Mouse (Mus musculus): ENCODE measurements around the gene Plekhs1. TPM values are rescaled to one million over a fixed set of nuclear protein-coding genes. Genes with fewer than 3 reads are reported as not detected.
A peak's percentile ranks its signal among the peaks of the same experiment; 100 is the strongest.

The Plekhs1 gene
- total and polyA plus RNA-seq, 3 experiments, result not detected

GRCm38 (mm10) chr19:56438357-56439071 lies 22.9 kb upstream of the Plekhs1 start:
- Histone ChIP-seq H3K36me3 (replicated peaks) (peaks cover 89% of the 10 kb centered on the region), H3K4me1 (ENCODE audit: insufficient read depth, low read depth, low read length) (peaks cover 36% of the 10 kb centered on the region), H3K4me3 (ENCODE audit: low read depth, low read length) (no peak overlapping the region; the same call in 1 of the 2 replicates), H3K27me3 (ENCODE audit: insufficient read depth, low read length) (no peaks in the 10 kb centered on the region), H3K9me3 (replicated peaks) (peaks cover 7% of the 10 kb centered on the region)
- no peak for DNase-seq (ENCODE audit: low spot score)
- ATAC-seq (ENCODE audit: extremely low read depth, insufficient number of reproducible peaks, low FRiP score, poor library complexity, severe bottlenecking), result no peak
- TF ChIP-seq GATA1 (IDR thresholded peaks at IDR 0.05; ENCODE audit: borderline replicate concordance, low read length), result no peak
- TF ChIP-seq POLR2AphosphoS5 (IDR thresholded peaks at IDR 0.05; ENCODE audit: insufficient replicate concordance, low read depth, low read length), result no peak
- TF ChIP-seq TAL1 (conservative IDR thresholded peaks at IDR 0.05; ENCODE audit: low read depth, low read length), result no peak
- no peak for TF ChIP-seq GATA2 (IDR thresholded peaks at IDR 0.05; ENCODE audit: borderline replicate concordance, low read depth, low read length)
- no peak for TF ChIP-seq CTCF (IDR thresholded peaks at IDR 0.05; ENCODE audit: low read depth, low read length)

- Histone ChIP-seq H3K4me1 (ENCODE audit: insufficient read depth, low read depth, low read length) (peaks cover 36% of the 10 kb centered on the region), H3K4me3 (ENCODE audit: low read depth, low read length) (peak overlapping the region; percentile 22; the same call in 1 of the 2 replicates), H3K27me3 (ENCODE audit: insufficient read depth, low read length) (no peaks in the 10 kb centered on the region), H3K9me3 (replicated peaks) (peaks cover 7% of the 10 kb centered on the region), H3K36me3 (replicated peaks) (peaks cover 83% of the 10 kb centered on the region)
- ATAC-seq (ENCODE audit: extremely low read depth, insufficient number of reproducible peaks, low FRiP score, poor library complexity, severe bottlenecking) (peak; percentile 97), DNase-seq (ENCODE audit: low spot score) (peak; percentile 78)
- TF ChIP-seq TAL1 (conservative IDR thresholded peaks at IDR 0.05; ENCODE audit: low read depth, low read length) (peak; percentile 98), GATA2 (IDR thresholded peaks at IDR 0.05; ENCODE audit: borderline replicate concordance, low read depth, low read length) (no peak)
Observed at GRCm38 (mm10) chr19:56439072-56439434, 22.4 kb upstream of the Plekhs1 start.

- DNase-seq (ENCODE audit: low spot score) (no peak), ATAC-seq (ENCODE audit: extremely low read depth, insufficient number of reproducible peaks, low FRiP score, poor library complexity, severe bottlenecking) (no peak)
- TF ChIP-seq GATA2 (IDR thresholded peaks at IDR 0.05; ENCODE audit: borderline replicate concordance, low read depth, low read length) (no peak), CTCF (IDR thresholded peaks at IDR 0.05; ENCODE audit: low read depth, low read length) (no peak), GATA1 (IDR thresholded peaks at IDR 0.05; ENCODE audit: borderline replicate concordance, low read length) (no peak), POLR2AphosphoS5 (IDR thresholded peaks at IDR 0.05; ENCODE audit: insufficient replicate concordance, low read depth, low read length) (no peak), TAL1 (conservative IDR thresholded peaks at IDR 0.05; ENCODE audit: low read depth, low read length) (no peak)
- peaks cover 10% of the 10 kb centered on the region for H3K27me3 ChIP-seq (ENCODE audit: insufficient read depth, low read length)
- H3K4me1 ChIP-seq (ENCODE audit: insufficient read depth, low read depth, low read length), result peaks cover 30% of the 10 kb centered on the region
- H3K4me3 ChIP-seq (ENCODE audit: low read depth, low read length), result no peak overlapping the region
- H3K36me3 ChIP-seq (replicated peaks), result peaks cover 39% of the 10 kb centered on the region
- peaks cover 2% of the 10 kb centered on the region; the same call in 1 of the 2 replicates for H3K9me3 ChIP-seq (replicated peaks)
Observed at GRCm38 (mm10) chr19:56443445-56443844, 18.0 kb upstream of the Plekhs1 start.

- Histone ChIP-seq H3K9me3 (replicated peaks) (peaks cover 2% of the 10 kb centered on the region; the same call in 1 of the 2 replicates), H3K36me3 (replicated peaks) (no peaks in the 10 kb centered on the region), H3K4me1 (ENCODE audit: insufficient read depth, low read depth, low read length) (peaks cover 5% of the 10 kb centered on the region), H3K4me3 (ENCODE audit: low read depth, low read length) (no peak overlapping the region), H3K27me3 (ENCODE audit: insufficient read depth, low read length) (peaks cover 40% of the 10 kb centered on the region)
- DNase-seq (ENCODE audit: low spot score), result no peak
- no peak for ATAC-seq (ENCODE audit: extremely low read depth, insufficient number of reproducible peaks, low FRiP score, poor library complexity, severe bottlenecking)
- TF ChIP-seq TAL1 (conservative IDR thresholded peaks at IDR 0.05; ENCODE audit: low read depth, low read length), result no peak
- TF ChIP-seq CTCF (IDR thresholded peaks at IDR 0.05; ENCODE audit: low read depth, low read length), result no peak
- TF ChIP-seq POLR2AphosphoS5 (IDR thresholded peaks at IDR 0.05; ENCODE audit: insufficient replicate concordance, low read depth, low read length), result no peak
- no peak for TF ChIP-seq GATA2 (IDR thresholded peaks at IDR 0.05; ENCODE audit: borderline replicate concordance, low read depth, low read length)
- no peak for TF ChIP-seq GATA1 (IDR thresholded peaks at IDR 0.05; ENCODE audit: borderline replicate concordance, low read length)
Observed at GRCm38 (mm10) chr19:56448784-56449183, 12.7 kb upstream of the Plekhs1 start.

GRCm38 (mm10) chr19:56449537-56449936 lies 11.9 kb upstream of the Plekhs1 start:
- ATAC-seq (ENCODE audit: extremely low read depth, insufficient number of reproducible peaks, low FRiP score, poor library complexity, severe bottlenecking), result no peak
- no peak overlapping the region for H3K4me3 ChIP-seq (ENCODE audit: low read depth, low read length)

GRCm38 (mm10) chr19:56450892-56451291 lies 10.5 kb upstream of the Plekhs1 start:
- DNase-seq (ENCODE audit: low spot score), result no peak
- no peak for ATAC-seq (ENCODE audit: extremely low read depth, insufficient number of reproducible peaks, low FRiP score, poor library complexity, severe bottlenecking)
- H3K4me3 ChIP-seq (ENCODE audit: low read depth, low read length), result no peak overlapping the region
- H3K36me3 ChIP-seq (replicated peaks), result no peaks in the 10 kb centered on the region
- H3K4me1 ChIP-seq (ENCODE audit: insufficient read depth, low read depth, low read length), result no peaks in the 10 kb centered on the region; the same call in 1 of the 2 replicates
- peaks cover 2% of the 10 kb centered on the region; the same call in 1 of the 2 replicates for H3K9me3 ChIP-seq (replicated peaks)
- no peak for TF ChIP-seq GATA1 (IDR thresholded peaks at IDR 0.05; ENCODE audit: borderline replicate concordance, low read length)
- TF ChIP-seq TAL1 (conservative IDR thresholded peaks at IDR 0.05; ENCODE audit: low read depth, low read length), result no peak
- no peak for TF ChIP-seq POLR2AphosphoS5 (IDR thresholded peaks at IDR 0.05; ENCODE audit: insufficient replicate concordance, low read depth, low read length)
- TF ChIP-seq CTCF (IDR thresholded peaks at IDR 0.05; ENCODE audit: low read depth, low read length), result no peak
- no peak for TF ChIP-seq GATA2 (IDR thresholded peaks at IDR 0.05; ENCODE audit: borderline replicate concordance, low read depth, low read length)
- H3K27me3 ChIP-seq (ENCODE audit: insufficient read depth, low read length), result peaks cover 51% of the 10 kb centered on the region

More at GRCm38 (mm10) chr19:56449537-56449936, 11.9 kb upstream of the Plekhs1 start:
- peaks cover 2% of the 10 kb centered on the region; the same call in 1 of the 2 replicates for H3K9me3 ChIP-seq (replicated peaks)
- no peak for DNase-seq (ENCODE audit: low spot score)
- peaks cover 48% of the 10 kb centered on the region for H3K27me3 ChIP-seq (ENCODE audit: insufficient read depth, low read length)
- peaks cover 5% of the 10 kb centered on the region for H3K4me1 ChIP-seq (ENCODE audit: insufficient read depth, low read depth, low read length)
- TF ChIP-seq CTCF (IDR thresholded peaks at IDR 0.05; ENCODE audit: low read depth, low read length) (no peak), GATA2 (IDR thresholded peaks at IDR 0.05; ENCODE audit: borderline replicate concordance, low read depth, low read length) (no peak), TAL1 (conservative IDR thresholded peaks at IDR 0.05; ENCODE audit: low read depth, low read length) (no peak), POLR2AphosphoS5 (IDR thresholded peaks at IDR 0.05; ENCODE audit: insufficient replicate concordance, low read depth, low read length) (no peak)
- no peaks in the 10 kb centered on the region for H3K36me3 ChIP-seq (replicated peaks)
